Mouse (Mus musculus): ENCODE data around the gene Speer4d. TPM values are rescaled to one million over a fixed set of nuclear protein-coding genes. Genes with fewer than 3 reads are reported as not detected.
A peak's percentile ranks its signal among the peaks of the same experiment; 100 is the strongest.
"Not testable (repeated sequence)": the region's sequence is repeated elsewhere in the genome, so short reads cannot be mapped to it uniquely, and the experiment has no call there.

Speer4d gene
- 0.28 TPM in 1 of 2 replicates, not detected in the other for polyA plus RNA-seq (2015; fragmentation: Nextera tagmentation; extraction: Ambion mirVana)

DNA sequence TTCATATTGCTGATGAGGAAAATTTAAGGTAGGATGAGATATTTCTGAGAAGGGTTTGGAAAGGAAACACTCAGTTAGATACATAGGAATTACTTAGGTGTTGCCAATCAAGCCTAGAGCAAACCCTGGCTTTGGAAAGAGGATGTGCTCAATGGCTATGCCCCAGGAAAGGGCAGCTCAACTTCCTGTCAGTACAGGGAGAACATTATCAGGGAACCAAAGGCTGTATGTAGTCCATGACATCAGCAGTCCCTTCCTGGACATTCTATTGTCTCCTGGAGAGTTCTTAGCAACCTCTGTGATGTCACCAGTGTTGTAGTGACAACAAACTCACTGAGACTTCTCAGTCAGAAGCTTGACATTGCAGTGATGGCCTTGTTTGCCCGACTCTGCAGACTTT is at the start of gene Speer4d:
Gene Speer4d (plus strand): TSS at position 301 of the 400 bp plus-strand sequence.
- ATAC-seq (ENCODE audit: extremely low read depth, insufficient number of reproducible peaks, low FRiP score, low TSS enrichment); H3K9me3 ChIP-seq; H3K27ac ChIP-seq (replicated peaks); H3K27me3 ChIP-seq (replicated peaks); H3K36me3 ChIP-seq; H3K9ac ChIP-seq; H3K4me2 ChIP-seq; H3K4me1 ChIP-seq; H3K4me3 ChIP-seq: not testable (repeated sequence)
- WGBS = 44% methylated on average over 1 of the region's 1 CpGs

DNA sequence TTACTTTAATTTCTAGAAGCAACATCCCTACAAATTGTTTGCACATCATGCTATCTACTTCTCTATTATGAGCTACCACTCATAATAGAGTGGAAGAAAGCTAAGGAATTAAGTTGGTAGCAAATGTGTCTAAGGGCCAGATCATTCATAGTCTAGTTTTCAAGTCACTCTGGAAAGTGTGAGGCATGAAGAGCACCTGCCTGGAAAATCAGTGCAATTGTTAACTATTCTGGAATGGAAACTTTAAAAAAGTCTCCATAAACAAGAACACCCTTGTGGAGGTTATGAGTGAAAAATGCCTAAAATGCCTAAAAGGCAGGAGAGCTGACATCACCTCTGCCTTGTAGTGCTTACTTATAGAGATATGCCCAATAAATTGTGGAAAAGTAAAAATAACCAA is 45.1 kb upstream of the Speer4d start:
- not testable (repeated sequence) for H3K9me3 ChIP-seq; H3K36me3 ChIP-seq; H3K4me2 ChIP-seq; H3K4me1 ChIP-seq; H3K27me3 ChIP-seq (replicated peaks); H3K9ac ChIP-seq; ATAC-seq (ENCODE audit: extremely low read depth, insufficient number of reproducible peaks, low FRiP score, low TSS enrichment); H3K27ac ChIP-seq (replicated peaks); H3K4me3 ChIP-seq

GRCm38 (mm10) chr5:15577033-15577432 is 41.8 kb upstream of the Speer4d start, which contains the start of gene Gm21083:
TSS of gene Gm21083 (plus strand) at chr5:15577333.
- H3K9ac ChIP-seq; H3K9me3 ChIP-seq; ATAC-seq (ENCODE audit: extremely low read depth, insufficient number of reproducible peaks, low FRiP score, low TSS enrichment); H3K4me2 ChIP-seq; H3K4me3 ChIP-seq; H3K36me3 ChIP-seq; H3K27me3 ChIP-seq (replicated peaks); H3K4me1 ChIP-seq; H3K27ac ChIP-seq (replicated peaks): not testable (repeated sequence)
- WGBS = no CpG with 5 or more reads among the region's 1 CpGs

GRCm38 (mm10) chr5:15586351-15586750 is 32.5 kb upstream of the Speer4d start:
- not testable (repeated sequence) for H3K9ac ChIP-seq; H3K27ac ChIP-seq (replicated peaks); H3K9me3 ChIP-seq; H3K4me1 ChIP-seq; H3K36me3 ChIP-seq; H3K4me2 ChIP-seq; H3K27me3 ChIP-seq (replicated peaks); ATAC-seq (ENCODE audit: extremely low read depth, insufficient number of reproducible peaks, low FRiP score, low TSS enrichment); H3K4me3 ChIP-seq

GRCm38 (mm10) chr5:15588291-15588690 is 30.6 kb upstream of the Speer4d start:
- H3K4me2 ChIP-seq; H3K9ac ChIP-seq; H3K27ac ChIP-seq (replicated peaks); ATAC-seq (ENCODE audit: extremely low read depth, insufficient number of reproducible peaks, low FRiP score, low TSS enrichment); H3K36me3 ChIP-seq; H3K4me3 ChIP-seq; H3K9me3 ChIP-seq; H3K27me3 ChIP-seq (replicated peaks); H3K4me1 ChIP-seq: not testable (repeated sequence)
- WGBS = 25% methylated on average over 6 of the region's 6 CpGs

GRCm38 (mm10) chr5:15590635-15591034 is 28.2 kb upstream of the Speer4d start:
- H3K4me1 ChIP-seq; H3K27me3 ChIP-seq (replicated peaks); H3K27ac ChIP-seq (replicated peaks); H3K9me3 ChIP-seq; H3K4me2 ChIP-seq; ATAC-seq (ENCODE audit: extremely low read depth, insufficient number of reproducible peaks, low FRiP score, low TSS enrichment); H3K4me3 ChIP-seq; H3K9ac ChIP-seq; H3K36me3 ChIP-seq: not testable (repeated sequence)
- 49% methylated on average over 5 of the region's 5 CpGs for WGBS

DNA sequence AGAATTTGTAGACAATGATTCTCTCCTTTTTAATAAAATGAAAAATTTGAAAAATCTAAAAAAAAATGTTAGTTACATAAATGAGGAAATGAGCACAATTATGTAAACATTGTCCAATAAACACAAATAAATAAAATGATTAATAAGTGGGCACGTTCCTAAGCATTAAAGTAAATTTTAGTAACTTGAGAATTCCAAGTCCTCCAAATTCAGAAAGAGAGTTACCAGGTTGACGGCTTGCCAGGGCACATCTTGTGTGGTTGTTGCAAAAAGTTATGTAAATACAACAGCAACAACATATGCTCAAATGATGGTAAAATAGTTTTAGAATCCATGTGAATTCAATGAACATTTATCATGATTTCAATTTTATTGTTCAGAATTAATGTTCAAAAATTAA is 27.3 kb upstream of the Speer4d start:
- H3K27me3 ChIP-seq (replicated peaks); H3K36me3 ChIP-seq; H3K4me2 ChIP-seq; H3K4me1 ChIP-seq; H3K27ac ChIP-seq (replicated peaks); H3K4me3 ChIP-seq; H3K9ac ChIP-seq: not testable (repeated sequence)
- peak; percentile 73; the same call in 1 of the 2 replicates for ATAC-seq (ENCODE audit: extremely low read depth, insufficient number of reproducible peaks, low FRiP score, low TSS enrichment)
- WGBS = 59% methylated on average over 2 of the region's 2 CpGs
- H3K9me3 ChIP-seq = peaks cover 11% of the 10 kb centered on the region

- not testable (repeated sequence) for H3K36me3 ChIP-seq; H3K4me1 ChIP-seq; H3K4me3 ChIP-seq; H3K27me3 ChIP-seq (replicated peaks); H3K9ac ChIP-seq; H3K27ac ChIP-seq (replicated peaks); ATAC-seq (ENCODE audit: extremely low read depth, insufficient number of reproducible peaks, low FRiP score, low TSS enrichment); H3K4me2 ChIP-seq
- peaks cover 27% of the 10 kb centered on the region for H3K9me3 ChIP-seq
Measured at GRCm38 (mm10) chr5:15598831-15599230, 20.0 kb upstream of the Speer4d start.

GRCm38 (mm10) chr5:15600342-15600741 is 18.5 kb upstream of the Speer4d start:
- H3K4me2 ChIP-seq; H3K4me1 ChIP-seq; H3K27ac ChIP-seq (replicated peaks); H3K27me3 ChIP-seq (replicated peaks); ATAC-seq (ENCODE audit: extremely low read depth, insufficient number of reproducible peaks, low FRiP score, low TSS enrichment); H3K36me3 ChIP-seq; H3K4me3 ChIP-seq; H3K9ac ChIP-seq: not testable (repeated sequence)
- peaks cover 24% of the 10 kb centered on the region for H3K9me3 ChIP-seq
- WGBS = 32% methylated on average over 4 of the region's 4 CpGs

- peaks cover 20% of the 10 kb centered on the region for H3K9me3 ChIP-seq
- not testable (repeated sequence) for H3K4me2 ChIP-seq; H3K4me1 ChIP-seq; H3K9ac ChIP-seq; H3K27ac ChIP-seq (replicated peaks); H3K4me3 ChIP-seq; H3K36me3 ChIP-seq; H3K27me3 ChIP-seq (replicated peaks)
- 51% methylated on average over 5 of the region's 5 CpGs for WGBS
- peak; percentile 25; the same call in 1 of the 2 replicates for ATAC-seq (ENCODE audit: extremely low read depth, insufficient number of reproducible peaks, low FRiP score, low TSS enrichment)
Measured at GRCm38 (mm10) chr5:15601481-15601880, 17.4 kb upstream of the Speer4d start.

DNA sequence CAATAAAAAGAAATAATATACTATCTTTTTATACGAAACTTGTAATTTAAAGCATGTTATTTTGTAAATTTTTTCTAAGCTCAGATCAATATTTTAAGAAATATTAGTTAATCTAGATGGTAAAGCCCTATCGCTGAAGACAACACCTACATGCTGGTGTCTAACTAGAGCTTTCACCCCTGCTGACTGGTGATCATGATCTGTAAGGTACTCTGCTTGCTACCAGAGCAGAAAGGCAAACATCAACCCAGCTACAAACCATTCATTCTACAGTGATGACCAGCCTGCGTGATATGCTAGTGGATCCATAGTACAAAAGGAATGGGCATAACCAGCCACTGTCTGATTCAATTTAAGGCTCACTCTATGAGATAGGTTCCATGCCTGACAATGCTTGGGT is 16.9 kb upstream of the Speer4d start:
- peak; percentile 51; the same call in 1 of the 2 replicates for ATAC-seq (ENCODE audit: extremely low read depth, insufficient number of reproducible peaks, low FRiP score, low TSS enrichment)
- not testable (repeated sequence) for H3K4me1 ChIP-seq; H3K4me3 ChIP-seq; H3K27me3 ChIP-seq (replicated peaks); H3K9ac ChIP-seq; H3K27ac ChIP-seq (replicated peaks); H3K36me3 ChIP-seq; H3K4me2 ChIP-seq
- peaks cover 23% of the 10 kb centered on the region for H3K9me3 ChIP-seq
- 67% methylated on average over 3 of the region's 3 CpGs for WGBS

DNA sequence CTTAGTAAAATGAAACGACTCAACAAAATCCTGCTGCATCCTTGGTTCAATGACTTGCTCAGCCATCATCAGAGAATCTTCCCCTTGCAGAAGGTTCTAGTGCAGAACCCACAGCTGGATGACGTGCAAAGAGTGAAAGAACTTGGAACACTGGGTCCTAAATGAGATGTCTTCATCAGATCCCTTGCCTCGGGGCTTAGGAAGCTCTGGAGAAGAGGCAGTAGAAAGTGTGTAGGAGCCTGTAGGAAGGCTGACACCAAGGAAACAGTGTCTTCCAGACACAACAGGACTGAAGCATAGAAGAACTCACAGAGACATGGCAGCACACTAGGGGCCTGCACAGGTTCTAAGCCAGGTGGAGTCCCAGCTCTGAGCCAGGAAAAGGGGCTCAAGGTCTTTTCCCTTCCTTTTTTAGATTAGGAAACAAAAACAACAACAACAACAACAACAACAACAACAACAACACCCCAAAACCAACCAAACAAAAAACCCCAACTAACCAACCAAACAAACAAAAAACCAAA is 16.4 kb upstream of the Speer4d start:
- WGBS = 51% methylated on average over 3 of the region's 3 CpGs
- not testable (repeated sequence) for H3K36me3 ChIP-seq; H3K4me2 ChIP-seq; H3K27me3 ChIP-seq (replicated peaks); H3K4me1 ChIP-seq; H3K27ac ChIP-seq (replicated peaks); H3K9ac ChIP-seq; H3K4me3 ChIP-seq
- peaks cover 23% of the 10 kb centered on the region for H3K9me3 ChIP-seq
- ATAC-seq (ENCODE audit: extremely low read depth, insufficient number of reproducible peaks, low FRiP score, low TSS enrichment) = 0 out of 2 replicates have a peak, but pooled peaks have one; percentile 52
